Mouse (Mus musculus): ENCODE data around the gene Nit1.

- no peak for TF ChIP-seq CTCF (conservative IDR thresholded peaks at IDR 0.05; ENCODE audit: low read length)
- no peak for TF ChIP-seq POU5F1 (IDR thresholded peaks at IDR 0.05; ENCODE audit: borderline replicate concordance, low read length)
- TF ChIP-seq NANOG (IDR thresholded peaks at IDR 0.05; ENCODE audit: borderline replicate concordance, low read length), result no peak
Observed at GRCm38 (mm10) chr1:171293906-171294297, 51.5 kb downstream of the Nit1 start.

Measured in E14TG2a.4 (cell line).